Mouse (Mus musculus) neutrophil, adult 5-6 weeks (primary cell): ENCODE measurements around the gene Jmjd6. TPM values are rescaled to one million over a fixed set of nuclear protein-coding genes. Genes with fewer than 3 reads are reported as not detected.
"Not testable (repeated sequence)": the region's sequence is repeated elsewhere in the genome, so short reads cannot be mapped to it uniquely, and the experiment has no call there.

Experiments
- ATAC-seq: fragments of 151-379, 151-347 bp; 2 replicates; pipeline ENCODE4 v1.8.0; 2017; ENCODE audit warnings: mild to moderate bottlenecking, moderate TSS enrichment; ENCODE audit not compliant: insufficient number of reproducible peaks, poor library complexity, low FRiP score, severe bottlenecking; ENCODE audit errors: extremely low read depth
- total RNA-seq: library from RNA; stranded (forward); fragments of 200-1000 nt; gene quantifications from 2 replicates; pipeline ENCODE4 v1.2.3, GENCODE M21; 2017

Jmjd6 gene
- total RNA-seq, 1 experiment from 2014 or later, result 70.1 TPM

DNA sequence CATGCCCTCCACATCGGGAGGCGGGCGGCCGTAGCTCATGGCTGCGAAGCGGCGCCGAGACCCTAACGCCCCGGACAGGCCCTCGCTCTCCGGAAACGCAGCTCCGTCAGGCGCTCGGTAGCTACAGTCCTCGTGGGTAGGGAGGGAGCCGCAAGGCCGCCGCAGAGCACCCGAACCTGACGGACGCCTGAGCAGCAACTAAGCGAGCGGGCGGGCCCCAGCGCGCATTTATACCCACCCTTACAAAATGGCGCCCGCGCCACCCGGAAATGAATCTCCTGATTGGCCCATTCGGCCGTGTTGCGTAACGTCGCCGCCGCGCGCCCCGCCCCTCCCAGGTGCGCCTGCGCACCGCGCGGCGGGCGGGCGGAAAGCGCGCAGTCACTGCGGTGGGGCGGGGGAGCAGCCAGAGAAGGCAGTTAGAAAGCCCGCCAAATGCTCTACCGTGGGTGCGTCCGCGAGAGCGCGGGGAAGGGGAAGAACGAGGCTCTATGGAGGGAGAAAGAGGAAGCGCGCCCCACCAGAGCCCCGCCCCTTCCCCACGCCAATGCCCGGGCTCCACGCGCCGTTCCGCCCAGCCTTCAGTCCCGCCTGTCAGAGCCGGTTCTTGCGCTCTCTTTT lies 9.8 kb upstream of the Jmjd6 start, which contains the start of gene Srsf2:
Gene Srsf2, minus strand, starts transcription at position 204 of the 621 bp plus-strand sequence.
- ATAC-seq, result peak; percentile 79

GRCm38 (mm10) chr11:116852291-116852890 lies 9.1 kb upstream of the Jmjd6 start, which contains the start of gene Mfsd11:
Mfsd11 (plus strand) TSS chr11:116852440.
- no peak for ATAC-seq

GRCm38 (mm10) chr11:116851576-116852290 lies 8.5 kb upstream of the Jmjd6 start:
- no peak for ATAC-seq

DNA sequence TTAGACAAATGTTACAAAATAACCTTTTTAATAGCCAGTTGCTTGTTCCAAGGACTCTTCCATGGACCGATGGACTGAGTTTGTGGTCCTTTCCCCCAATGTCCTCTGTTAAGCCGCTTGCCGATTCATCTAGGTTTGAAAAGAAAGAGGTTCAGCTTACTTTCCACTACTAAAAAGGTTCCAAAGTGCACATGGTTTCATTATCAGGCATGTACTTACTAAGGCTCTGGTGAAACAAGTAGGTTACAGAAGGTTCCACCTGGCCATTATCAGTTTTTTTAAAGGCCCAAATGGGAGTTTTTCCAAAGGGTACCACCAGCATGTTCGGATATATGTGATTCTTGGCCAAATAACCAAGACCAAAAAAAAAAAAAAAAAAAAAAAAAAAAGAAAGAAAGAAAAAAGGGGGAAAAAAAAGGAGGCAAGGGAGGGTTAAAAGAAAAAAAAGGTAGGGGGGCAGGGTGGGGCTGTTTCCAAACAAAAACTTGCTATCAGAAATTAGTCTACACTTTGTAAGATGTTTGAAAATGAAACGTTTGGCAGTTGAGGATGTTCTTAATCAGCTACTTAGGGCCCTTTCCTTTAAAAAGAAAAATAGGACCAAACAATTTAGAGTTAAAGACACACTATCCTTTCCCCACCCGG lies 7.7 kb upstream of the Jmjd6 start:
- ATAC-seq, result no peak

- ATAC-seq, result no peak
Observed at GRCm38 (mm10) chr11:116850085-116850484, 6.8 kb upstream of the Jmjd6 start.

DNA sequence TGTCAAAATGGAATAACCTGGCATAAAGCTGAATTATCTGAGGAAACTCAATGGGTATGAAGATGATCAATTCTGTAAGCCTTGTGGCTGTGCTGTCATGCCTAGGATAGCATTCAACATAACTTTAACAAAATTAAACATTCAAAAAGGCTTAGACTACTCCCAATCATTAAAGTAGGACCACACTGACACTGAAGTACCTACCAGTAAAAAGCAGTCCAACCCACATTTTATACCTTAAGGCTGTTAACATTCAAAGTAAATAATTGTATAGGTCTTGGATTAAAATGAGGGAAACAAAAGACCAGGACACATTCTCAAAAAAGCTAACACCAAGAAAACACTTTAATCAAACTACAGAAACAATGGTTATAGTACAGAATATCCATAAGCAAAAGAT lies 6.3 kb upstream of the Jmjd6 start:
- ATAC-seq, result no peak

- ATAC-seq, result not testable (repeated sequence)
Observed at GRCm38 (mm10) chr11:116848877-116849178, 5.6 kb upstream of the Jmjd6 start.

- ATAC-seq, result no peak
Observed at GRCm38 (mm10) chr11:116848086-116848876, 5.0 kb upstream of the Jmjd6 start.

- ATAC-seq, result no peak
Observed at GRCm38 (mm10) chr11:116847187-116848085, 4.2 kb upstream of the Jmjd6 start.

DNA sequence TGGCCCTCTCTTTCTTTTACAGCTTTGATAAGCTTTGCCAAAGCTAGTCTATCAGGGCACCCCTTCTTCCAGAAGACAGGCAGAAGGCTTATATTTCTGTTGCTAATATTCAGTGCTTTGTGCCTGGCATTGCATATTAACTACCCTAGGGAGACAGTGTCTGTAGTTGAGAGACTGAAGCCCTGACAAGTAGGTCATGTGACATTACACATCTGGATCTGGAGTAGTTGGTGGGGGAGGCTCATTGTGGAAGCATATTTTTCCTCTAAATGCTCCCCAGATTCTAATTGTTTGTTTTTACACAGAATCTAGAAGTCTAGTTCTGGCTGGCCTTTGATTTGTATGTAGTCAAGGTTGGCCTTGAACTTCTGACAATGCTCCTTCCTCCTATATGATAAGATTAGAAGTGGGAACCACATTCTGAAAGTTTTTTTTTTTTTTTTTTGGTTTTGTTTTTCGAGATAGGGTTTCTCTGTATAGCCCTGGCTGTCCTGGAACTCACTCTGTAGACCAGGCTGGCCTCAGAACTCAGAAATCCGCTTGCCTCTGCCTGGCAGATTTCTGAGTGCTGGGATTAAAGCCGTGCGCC lies 3.4 kb upstream of the Jmjd6 start:
- ATAC-seq, result no peak

- ATAC-seq, result peak; percentile 37
Observed at GRCm38 (mm10) chr11:116842531-116843260, 553 bp downstream of the Jmjd6 start.

DNA sequence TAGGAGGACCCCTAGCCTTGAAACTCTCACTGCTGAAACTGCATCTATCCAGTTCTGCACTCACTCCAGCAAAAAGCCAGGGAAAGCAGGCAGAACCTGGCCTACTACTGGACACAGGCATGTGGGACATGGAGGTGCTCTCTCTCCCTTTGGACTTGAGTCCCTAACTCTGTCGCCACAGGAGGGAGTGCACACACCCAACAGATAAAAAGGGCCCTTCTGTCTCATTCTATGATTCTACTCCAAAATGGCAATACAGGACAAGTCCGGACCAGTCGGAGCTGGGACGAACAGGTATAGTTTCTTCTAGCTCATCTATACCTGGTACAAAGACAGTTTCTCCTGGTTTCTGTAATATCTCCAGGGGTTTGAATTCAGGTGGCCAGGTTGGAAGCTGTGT lies 2.5 kb downstream of the Jmjd6 start:
- ATAC-seq, result no peak

- ATAC-seq, result no peak
Observed at GRCm38 (mm10) chr11:116839601-116840000, 3.6 kb downstream of the Jmjd6 start.

GRCm38 (mm10) chr11:116838936-116839335 lies 4.3 kb downstream of the Jmjd6 start:
- ATAC-seq, result no peak

DNA sequence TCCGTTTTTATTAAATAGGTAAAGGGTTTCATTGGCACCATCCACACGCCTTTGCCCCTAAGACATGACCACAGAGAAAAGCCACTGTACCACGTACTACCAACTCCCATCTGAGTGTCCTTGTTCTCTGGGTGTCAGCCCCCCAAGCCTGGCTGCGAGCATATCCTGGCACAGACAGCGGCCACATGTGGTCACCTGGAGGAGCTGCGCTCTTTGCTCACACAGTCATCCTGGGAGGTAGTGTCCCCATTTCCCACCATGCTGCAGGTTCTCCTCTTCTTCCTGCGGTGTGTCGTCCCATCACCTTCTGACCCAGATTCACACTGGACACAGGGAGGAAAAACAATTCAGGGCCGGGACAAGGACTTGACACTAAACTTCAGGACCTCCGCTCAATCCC lies 5.8 kb downstream of the Jmjd6 start:
- ATAC-seq, result no peak

- ATAC-seq, result no peak
Observed at GRCm38 (mm10) chr11:116836283-116836682, 7.0 kb downstream of the Jmjd6 start.

DNA sequence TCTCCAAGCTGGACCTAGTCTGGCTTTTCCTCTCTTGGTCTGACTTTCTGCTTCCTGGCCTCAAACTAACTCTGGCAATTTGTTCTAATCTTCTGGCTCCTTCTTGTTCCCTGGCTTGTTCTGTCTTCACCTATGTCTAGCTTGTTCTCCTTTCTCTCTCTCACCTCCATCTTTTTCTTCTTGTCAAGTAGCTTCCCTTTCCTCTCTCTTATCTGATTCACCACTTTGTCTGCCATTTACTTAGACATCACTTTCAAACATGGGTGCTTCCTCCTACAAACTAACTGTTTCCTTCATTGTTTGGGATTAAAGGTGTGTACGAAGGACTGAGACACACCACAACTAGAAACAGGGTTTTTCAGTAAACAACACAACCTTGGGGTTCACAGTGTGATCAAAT lies 8.3 kb downstream of the Jmjd6 start:
- no peak for ATAC-seq
